Mouse (Mus musculus) heart, adult 8-10 months (tissue): ENCODE measurements around the gene Hnf4a. TPM values are rescaled to one million over a fixed set of nuclear protein-coding genes. Genes with fewer than 3 reads are reported as not detected.
A peak's percentile ranks its signal among the peaks of the same experiment; 100 is the strongest.
"Not testable (repeated sequence)": the region's sequence is repeated elsewhere in the genome, so short reads cannot be mapped to it uniquely, and the experiment has no call there.

ENCODE experiments used
- DNase-seq: peaks from one replicate; pipeline ENCODE4 v3.0.0; 2022; ENCODE audit warnings: low spot score
- total RNA-seq, 4 experiments: library from RNA; stranded (reverse); gene quantifications; 2 replicates each; pipeline ENCODE4 v1.2.4; 2022

The Hnf4a gene
- total RNA-seq: not detected

GRCm38 (mm10) chr2:163506300-163507004 is at the start of gene Hnf4a:
Gene Hnf4a, plus strand, starts transcription at chr2:163506808.
- DNase-seq: no peak

- no peak for DNase-seq
These were observed 47.9 kb upstream of the Hnf4a start for GRCm38 (mm10) chr2:163458539-163459265.

DNA sequence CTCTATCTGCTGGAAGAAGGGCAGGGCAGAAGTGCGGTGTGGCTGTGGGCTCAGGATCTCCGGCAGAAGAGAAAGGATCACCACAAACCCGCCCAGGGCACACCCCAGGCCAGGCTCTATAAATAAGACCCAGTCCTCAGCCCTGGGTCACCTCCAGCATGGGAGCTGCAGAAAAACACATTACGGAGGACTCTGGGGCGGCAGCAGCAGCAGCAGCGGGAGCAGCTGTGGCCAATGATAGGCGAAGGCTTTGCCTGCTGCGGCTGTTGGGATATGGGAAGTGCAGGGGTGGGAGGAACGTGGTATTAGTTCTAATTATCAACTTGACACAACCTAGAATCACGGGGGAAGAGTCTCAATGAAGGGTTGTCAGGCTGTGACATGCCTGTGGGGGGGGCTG is 47.2 kb upstream of the Hnf4a start:
- DNase-seq: no peak

GRCm38 (mm10) chr2:163460622-163461021 is 46.0 kb upstream of the Hnf4a start:
- DNase-seq: no peak

- DNase-seq: not testable (repeated sequence)
These were observed 45.3 kb upstream of the Hnf4a start for GRCm38 (mm10) chr2:163461307-163461706.

DNA sequence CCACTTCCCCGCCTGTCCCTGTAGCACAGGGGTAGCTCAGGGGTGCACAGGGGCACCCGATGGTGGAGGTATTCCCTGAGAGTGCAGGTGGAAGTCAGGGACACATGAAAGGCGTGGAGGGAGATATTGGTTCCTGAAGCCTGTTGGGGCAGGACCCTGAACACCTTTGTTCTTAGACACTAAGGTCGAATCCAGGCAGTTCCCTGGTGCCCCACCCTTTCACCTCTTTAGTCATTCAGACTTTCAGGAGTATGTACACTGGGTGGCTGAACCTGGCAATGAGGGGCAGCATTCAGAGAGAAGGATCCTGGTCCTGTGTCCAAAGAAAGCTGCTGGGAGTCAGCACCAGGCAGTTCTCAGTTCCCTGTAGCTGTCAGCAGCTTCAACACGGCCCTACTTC is 44.2 kb upstream of the Hnf4a start:
- no peak for DNase-seq

DNA sequence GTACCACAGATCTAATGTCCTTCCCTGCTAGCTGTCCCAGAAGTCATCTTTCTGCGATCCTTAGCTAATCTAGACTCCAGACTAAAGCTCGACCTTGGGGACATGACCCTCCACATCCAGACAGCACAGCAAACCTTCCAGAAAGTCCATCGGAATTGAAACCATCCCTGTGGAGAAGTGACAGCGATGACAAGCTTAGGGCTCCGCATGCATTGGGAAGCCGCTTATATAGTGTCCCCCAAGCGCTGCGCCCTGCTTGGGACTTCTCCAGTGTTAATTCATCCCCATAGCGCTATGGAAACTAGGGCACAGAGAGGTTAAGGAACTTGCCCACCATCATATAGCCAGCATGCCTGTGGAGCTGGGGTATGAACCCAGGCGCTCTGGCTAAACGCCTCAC is 43.8 kb upstream of the Hnf4a start:
- DNase-seq: no peak

- DNase-seq: no peak
These were observed 43.3 kb upstream of the Hnf4a start for GRCm38 (mm10) chr2:163463251-163463769.

GRCm38 (mm10) chr2:163463998-163464397 is 42.6 kb upstream of the Hnf4a start:
- no peak for DNase-seq

DNA sequence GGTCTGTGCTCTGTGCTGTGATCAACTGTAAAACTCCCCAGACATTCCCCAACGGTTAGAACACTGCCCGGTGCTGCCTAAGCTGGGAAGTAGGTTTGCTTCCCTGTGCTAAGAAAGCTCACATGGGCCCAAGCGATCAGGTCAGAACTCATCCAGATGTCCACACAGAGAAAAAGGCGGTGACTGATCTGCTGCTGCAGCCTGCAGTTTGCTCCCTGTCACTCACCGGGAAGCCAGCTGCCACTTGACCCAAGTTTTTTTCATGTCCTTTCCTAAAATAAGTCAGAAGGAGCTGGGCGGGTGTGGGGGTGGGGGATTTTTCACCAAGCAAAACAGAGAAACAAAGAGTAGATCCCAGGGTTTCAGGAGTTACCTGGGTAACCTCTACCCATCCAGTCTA is 42.0 kb upstream of the Hnf4a start:
- peak; percentile 31 for DNase-seq

- no peak for DNase-seq
These were observed 39.8 kb upstream of the Hnf4a start for GRCm38 (mm10) chr2:163466771-163467170.

GRCm38 (mm10) chr2:163467585-163467984 is 39.0 kb upstream of the Hnf4a start:
- no peak for DNase-seq

DNA sequence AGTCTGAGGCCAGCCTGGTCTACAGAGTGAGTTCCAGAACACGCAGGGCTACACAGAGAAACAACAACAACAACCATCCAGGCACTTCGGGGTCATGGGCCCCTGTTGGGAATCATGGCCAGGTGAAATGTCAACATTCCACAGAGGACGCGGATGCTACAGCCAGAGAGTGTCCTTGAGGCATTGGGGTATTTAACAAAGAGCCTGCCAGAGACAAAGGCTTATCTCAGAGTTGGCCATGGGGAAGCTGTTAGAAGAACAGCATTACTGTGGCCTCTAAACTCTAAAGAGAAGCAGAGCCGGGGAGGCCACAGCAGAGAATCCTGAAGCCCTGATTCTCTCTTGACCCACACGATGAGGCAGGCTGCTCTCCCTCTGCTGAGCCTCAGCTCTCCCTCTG is 37.7 kb upstream of the Hnf4a start:
- DNase-seq: no peak

- DNase-seq: no peak
These were observed 36.9 kb upstream of the Hnf4a start for GRCm38 (mm10) chr2:163469711-163470110.

GRCm38 (mm10) chr2:163471136-163471535 is 35.5 kb upstream of the Hnf4a start:
- DNase-seq: peak; percentile 70

- peak; percentile 28 for DNase-seq
These were observed 34.7 kb upstream of the Hnf4a start for GRCm38 (mm10) chr2:163471710-163472465.

- DNase-seq: peak; percentile 93
These were observed 34.1 kb upstream of the Hnf4a start, which contains the start of gene Fitm2 for GRCm38 (mm10) chr2:163472466-163472851. Gene Fitm2, minus strand, starts transcription at chr2:163472629.

GRCm38 (mm10) chr2:163480191-163480825 is 26.3 kb upstream of the Hnf4a start:
- no peak for DNase-seq

DNA sequence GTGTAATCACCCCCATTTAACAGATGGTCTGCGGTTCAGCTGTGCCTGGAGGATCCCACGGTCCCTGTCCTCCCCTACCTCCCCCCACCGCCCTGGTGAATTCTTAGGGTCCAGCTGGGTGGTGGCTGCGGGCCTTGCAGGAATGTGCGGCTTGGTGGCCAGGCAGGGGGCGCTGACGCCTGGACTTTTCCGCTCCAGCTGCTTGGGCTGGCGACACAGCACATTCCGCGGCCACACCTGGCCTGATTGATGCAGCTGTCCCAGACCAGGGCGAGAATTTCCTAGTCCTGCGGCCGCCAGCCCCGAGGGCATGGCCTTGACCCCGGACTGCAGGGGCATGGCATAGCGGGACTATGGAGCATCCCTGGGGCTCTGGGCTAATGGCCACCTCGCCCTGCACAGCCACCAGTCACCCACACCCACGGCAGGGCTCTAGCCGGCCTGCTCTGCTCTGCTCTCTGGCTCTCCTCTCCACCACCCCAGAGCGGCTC is 25.0 kb upstream of the Hnf4a start:
- DNase-seq: no peak

DNA sequence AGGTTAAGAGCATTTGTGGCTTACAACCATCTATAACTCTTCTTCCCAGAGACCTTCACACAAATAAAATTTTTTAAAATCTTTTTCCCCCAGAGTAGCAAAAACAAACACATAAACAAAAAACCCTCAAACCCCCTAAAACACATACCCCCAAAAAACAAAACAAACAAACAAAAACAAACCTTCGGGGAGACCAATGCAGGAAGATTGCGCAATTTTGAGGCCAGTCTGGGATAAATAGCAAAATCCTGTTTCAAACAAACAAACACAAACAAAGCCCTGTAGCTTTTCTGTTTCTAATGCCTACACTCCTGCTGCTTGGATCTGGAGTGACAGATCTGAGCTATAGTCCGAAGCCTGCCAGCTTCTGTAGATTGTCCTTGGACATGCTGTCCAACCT is 19.2 kb upstream of the Hnf4a start:
- DNase-seq: no peak

GRCm38 (mm10) chr2:163489725-163490291 is 16.8 kb upstream of the Hnf4a start:
- DNase-seq: no peak
